In genomic region chr13:51937898-51938297, GRCm38 (mm10) we compare ENCODE assay signal across 19 mouse cellular contexts.
DNase-seq lines count a peak whose midpoint lies in the region; ATAC-seq and TF ChIP-seq lines count a peak whose summit lies in the region.
"Had no signal": no experiment of that assay in that cellular context is flagged by ENCODE, and none has a peak within 500 bp of the region (broad histone marks: within the 10 kb centered on the region; RNA-seq: fewer than 3 reads in every experiment).

No protein-coding gene starts in this region.

- H3K27me3 ChIP-seq in limb, embryonic 14.5 days (ENCODE audit: control insufficient read depth, insufficient read depth, low read length) = no peaks in the 10 kb centered on the region
- no peaks in the 10 kb centered on the region for H3K27me3 ChIP-seq in limb, embryonic 10.5 days (ENCODE audit: low read depth, poor library complexity, severe bottlenecking)
- no peaks in the 10 kb centered on the region; the same call in 1 of the 2 replicates for H3K27me3 ChIP-seq in liver, embryonic 11.5 days (replicated peaks; ENCODE audit: control insufficient read depth, insufficient read depth, low read length)
- H3K27me3 ChIP-seq: embryonic facial prominence, embryonic 13.5 days had no signal

- peaks cover 6% of the 10 kb centered on the region; the same call in 1 of the 2 replicates for H3K4me1 ChIP-seq in limb, embryonic 14.5 days (ENCODE audit: control insufficient read depth, insufficient read depth, low read length)
- peaks cover 18% of the 10 kb centered on the region for H3K4me1 ChIP-seq in limb, embryonic 10.5 days
- H3K4me1 ChIP-seq in liver, embryonic 11.5 days (replicated peaks; ENCODE audit: control insufficient read depth, insufficient read depth, low read length) = 0 out of 2 replicates have a peak, but pooled peaks cover 7% of the 10 kb centered on the region
- H3K4me1 ChIP-seq: embryonic facial prominence, embryonic 13.5 days had no signal

- no peaks in the 10 kb centered on the region for H3K9me3 ChIP-seq in limb, embryonic 14.5 days (ENCODE audit: control insufficient read depth, low read length)
- no peaks in the 10 kb centered on the region for H3K9me3 ChIP-seq in limb, embryonic 10.5 days (replicated peaks)
- no peaks in the 10 kb centered on the region for H3K9me3 ChIP-seq in liver, embryonic 11.5 days (ENCODE audit: control insufficient read depth, low read length)
- H3K9me3 ChIP-seq: embryonic facial prominence, embryonic 13.5 days; forebrain, embryonic 12.5 days; heart, embryonic 10.5 days had no signal

- H3K36me3 ChIP-seq in limb, embryonic 14.5 days (ENCODE audit: control insufficient read depth, insufficient read depth, low read length) = no peaks in the 10 kb centered on the region
- no peaks in the 10 kb centered on the region for H3K36me3 ChIP-seq in limb, embryonic 10.5 days
- no peaks in the 10 kb centered on the region for H3K36me3 ChIP-seq in liver, embryonic 11.5 days (ENCODE audit: control insufficient read depth, insufficient read depth, low read length)
- H3K36me3 ChIP-seq: embryonic facial prominence, embryonic 13.5 days; forebrain, embryonic 12.5 days; heart, embryonic 10.5 days had no signal

- no peak overlapping the region for H3K4me2 ChIP-seq in limb, embryonic 14.5 days (replicated peaks; ENCODE audit: low read depth, low read length, severe bottlenecking)
- H3K4me2 ChIP-seq in liver, embryonic 11.5 days = no peak overlapping the region
- H3K4me2 ChIP-seq: embryonic facial prominence, embryonic 13.5 days; forebrain, embryonic 12.5 days had no signal

- 15% methylated on average over 7 of the region's 7 CpGs for WGBS in limb, embryonic 14.5 days
- 32% methylated on average over 7 of the region's 7 CpGs for WGBS in limb, embryonic 10.5 days
- 66% methylated on average over 7 of the region's 7 CpGs for WGBS in liver, embryonic 11.5 days

- no peak overlapping the region for H3K4me3 ChIP-seq in limb, embryonic 14.5 days (replicated peaks; ENCODE audit: low read length)
- no peak overlapping the region for H3K4me3 ChIP-seq in limb, embryonic 10.5 days
- no peak overlapping the region for H3K4me3 ChIP-seq in liver, embryonic 11.5 days (ENCODE audit: low read depth, low read length)
- H3K4me3 ChIP-seq: embryonic facial prominence, embryonic 13.5 days; forebrain, embryonic 12.5 days; heart, embryonic 10.5 days had no signal

- no peak overlapping the region for H3K27ac ChIP-seq in limb, embryonic 14.5 days (replicated peaks; ENCODE audit: low read depth, low read length)
- H3K27ac ChIP-seq in limb, embryonic 10.5 days = no peak overlapping the region
- no peak overlapping the region for H3K27ac ChIP-seq in liver, embryonic 11.5 days (ENCODE audit: low read depth, low read length)
- H3K27ac ChIP-seq: embryonic facial prominence, embryonic 13.5 days; forebrain, embryonic 12.5 days; heart, embryonic 10.5 days had no signal

- H3K9ac ChIP-seq in limb, embryonic 14.5 days (ENCODE audit: low read depth, low read length, severe bottlenecking) = no peak overlapping the region
- H3K9ac ChIP-seq in liver, embryonic 11.5 days (ENCODE audit: low read depth, low read length) = no peak overlapping the region
- H3K9ac ChIP-seq: embryonic facial prominence, embryonic 13.5 days; forebrain, embryonic 12.5 days had no signal

- ATAC-seq in limb, embryonic 14.5 days (ENCODE audit: low FRiP score, low read depth) = 0 out of 2 replicates have a peak, but pooled peaks have one; percentile 30
- ATAC-seq in liver, embryonic 11.5 days (replicated peaks; ENCODE audit: low FRiP score) = no peak
- ATAC-seq: forebrain, embryonic 16.5 days had no signal

- TF ChIP-seq POLR2A in limb, embryonic 14.5 days (IDR thresholded peaks at IDR 0.05; ENCODE audit: borderline replicate concordance, extremely low read depth, insufficient read depth, insufficient read length) = no peak

- no peak for DNase-seq in limb, embryonic 14.5 days (ENCODE audit: low spot score)
- DNase-seq in limb, embryonic 10.5 days (ENCODE audit: low spot score) = no peak
- DNase-seq in mesoderm, embryonic 11.5 days (ENCODE audit: low read depth, low spot score) = peak; percentile 39
- DNase-seq in thymus, postnatal 10 days (ENCODE audit: low spot score in 2 of 2) = peak; percentile 32 to 36
- peak; percentile 45 for DNase-seq in thymus, postnatal 4 days
- no peak for DNase-seq in liver, embryonic 11.5 days (ENCODE audit: low spot score)
- no peak for DNase-seq in layer of hippocampus, adult 11-12 months (ENCODE audit: low spot score)
- DNase-seq: adrenal gland, postnatal 10 days; cerebellum, adult 11 months; cerebellum, adult 8-10 months; cerebellum, postnatal 14 days; gastrocnemius, postnatal 10 days; heart, adult 18-20 months; heart, postnatal 10 days; heart, postnatal 4 days had no signal

Comparison
In these comparisons a context has a peak if more than half of its experiments do, and no peak if none do; other contexts are left out.
1. DNase-seq: peak in mesoderm, embryonic 11.5 days (single experiment), thymus, postnatal 10 days (2 of 2) and thymus, postnatal 4 days (single experiment); none in limb, embryonic 14.5 days (single experiment), limb, embryonic 10.5 days (single experiment), liver, embryonic 11.5 days (single experiment) and layer of hippocampus, adult 11-12 months (single experiment).